Mouse (Mus musculus): ENCODE data around the gene Bloc1s1. TPM values are rescaled to one million over a fixed set of nuclear protein-coding genes. Genes with fewer than 3 reads are reported as not detected.

Bloc1s1 gene
- polyA plus RNA-seq, 1 experiment from 2014 or later = 218 TPM

DNA sequence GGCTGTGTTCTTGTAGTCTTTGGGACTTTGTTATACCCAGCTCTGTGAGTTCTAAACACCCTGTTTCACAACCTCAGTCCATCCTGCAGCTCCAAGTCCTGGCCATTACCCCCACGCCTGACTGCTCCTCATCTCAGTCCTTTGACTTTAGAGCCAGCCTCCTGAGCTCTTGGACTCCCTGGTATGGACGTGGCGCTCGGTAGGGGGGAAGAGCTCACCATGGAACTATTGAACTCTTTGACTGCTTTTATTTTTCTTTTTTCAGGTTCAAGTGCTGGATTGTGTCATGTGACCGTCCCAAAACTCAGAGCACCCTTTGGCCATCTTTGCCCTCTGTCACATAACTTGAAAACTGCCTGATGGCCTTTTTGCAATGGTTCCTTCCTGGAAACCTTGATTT, 41.8 kb downstream of the Bloc1s1 start:
- Histone ChIP-seq H3K4me2 (ENCODE audit: low read length) (no peak overlapping the region), H3K27me3 (replicated peaks; ENCODE audit: control insufficient read depth, insufficient read depth, low read length) (no peaks in the 10 kb centered on the region), H3K4me3 (ENCODE audit: low read depth, low read length) (no peak overlapping the region), H3K4me1 (replicated peaks; ENCODE audit: control insufficient read depth, insufficient read depth, low read length) (no peaks in the 10 kb centered on the region), H3K9ac (ENCODE audit: low read length) (no peak overlapping the region), H3K9me3 (ENCODE audit: control insufficient read depth, low read length) (no peaks in the 10 kb centered on the region), H3K36me3 (ENCODE audit: control insufficient read depth, insufficient read depth, low read length) (peaks cover 44% of the 10 kb centered on the region), H3K27ac (ENCODE audit: low read depth) (no peak overlapping the region)
- no peak for DNase-seq (ENCODE audit: low spot score)
- WGBS = 91% methylated on average over 5 of the region's 5 CpGs
- no peak for ATAC-seq (replicated peaks; ENCODE audit: low FRiP score, low TSS enrichment, low read depth)

DNA sequence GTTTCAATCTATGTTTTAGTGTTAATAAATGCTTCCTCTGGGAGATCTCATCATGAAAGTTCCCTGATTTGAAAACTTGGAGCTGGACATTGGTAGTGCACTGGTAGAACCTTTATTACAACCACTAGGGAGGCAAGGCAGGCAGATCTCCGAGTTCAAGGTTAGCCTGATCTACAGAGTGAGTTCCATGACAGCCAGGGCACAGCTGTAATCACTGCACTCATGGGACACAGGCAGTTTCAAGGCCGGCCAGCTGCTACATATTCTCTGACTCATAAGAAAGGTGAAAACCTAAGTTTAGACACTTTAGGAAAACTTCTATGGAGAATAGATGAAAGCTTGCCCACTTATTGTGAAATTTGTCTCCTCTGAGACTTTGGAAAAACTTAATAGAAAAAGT, 45.0 kb downstream of the Bloc1s1 start:
- no peak overlapping the region for H3K4me3 ChIP-seq (ENCODE audit: low read depth, low read length)
- H3K9ac ChIP-seq (ENCODE audit: low read length) = no peak overlapping the region
- no peaks in the 10 kb centered on the region for H3K27me3 ChIP-seq (replicated peaks; ENCODE audit: control insufficient read depth, insufficient read depth, low read length)
- DNase-seq (ENCODE audit: low spot score) (no peak), ATAC-seq (replicated peaks; ENCODE audit: low FRiP score, low TSS enrichment, low read depth) (no peak)
- H3K4me1 ChIP-seq (replicated peaks; ENCODE audit: control insufficient read depth, insufficient read depth, low read length) = no peaks in the 10 kb centered on the region
- H3K4me2 ChIP-seq (ENCODE audit: low read length) = no peak overlapping the region
- WGBS = 90% methylated on average over 2 of the region's 2 CpGs
- no peak overlapping the region for H3K27ac ChIP-seq (ENCODE audit: low read depth)
- H3K9me3 ChIP-seq (ENCODE audit: control insufficient read depth, low read length) = no peaks in the 10 kb centered on the region
- peaks cover 41% of the 10 kb centered on the region for H3K36me3 ChIP-seq (ENCODE audit: control insufficient read depth, insufficient read depth, low read length)

DNA sequence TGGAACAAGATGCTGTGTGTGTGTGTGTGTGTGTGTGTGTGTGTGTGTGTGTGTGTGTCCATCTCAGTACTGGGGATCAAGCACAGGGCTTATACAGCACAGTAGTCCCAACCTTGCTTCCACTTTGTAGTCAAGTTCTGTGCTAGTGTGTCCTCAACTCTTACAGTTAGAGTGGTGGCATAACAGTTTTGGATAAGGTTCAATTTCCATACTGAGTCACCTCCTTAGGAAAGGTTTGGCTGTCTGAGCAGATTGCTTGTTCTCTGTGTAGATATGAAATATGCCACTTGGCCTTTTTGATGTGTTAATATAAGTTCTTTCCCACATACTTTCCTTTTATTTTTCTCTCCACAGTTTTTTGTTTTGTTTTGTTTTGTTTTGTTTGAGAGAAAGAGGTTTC, 45.5 kb downstream of the Bloc1s1 start:
- Histone ChIP-seq H3K27ac (ENCODE audit: low read depth) (no peak overlapping the region), H3K9me3 (ENCODE audit: control insufficient read depth, low read length) (no peaks in the 10 kb centered on the region), H3K4me2 (ENCODE audit: low read length) (no peak overlapping the region), H3K4me1 (replicated peaks; ENCODE audit: control insufficient read depth, insufficient read depth, low read length) (no peaks in the 10 kb centered on the region), H3K27me3 (replicated peaks; ENCODE audit: control insufficient read depth, insufficient read depth, low read length) (no peaks in the 10 kb centered on the region), H3K36me3 (ENCODE audit: control insufficient read depth, insufficient read depth, low read length) (peaks cover 47% of the 10 kb centered on the region), H3K4me3 (ENCODE audit: low read depth, low read length) (no peak overlapping the region), H3K9ac (ENCODE audit: low read length) (no peak overlapping the region)
- DNase-seq (ENCODE audit: low spot score) = no peak
- ATAC-seq (replicated peaks; ENCODE audit: low FRiP score, low TSS enrichment, low read depth) = no peak; the same call in 1 of the 2 replicates

DNA sequence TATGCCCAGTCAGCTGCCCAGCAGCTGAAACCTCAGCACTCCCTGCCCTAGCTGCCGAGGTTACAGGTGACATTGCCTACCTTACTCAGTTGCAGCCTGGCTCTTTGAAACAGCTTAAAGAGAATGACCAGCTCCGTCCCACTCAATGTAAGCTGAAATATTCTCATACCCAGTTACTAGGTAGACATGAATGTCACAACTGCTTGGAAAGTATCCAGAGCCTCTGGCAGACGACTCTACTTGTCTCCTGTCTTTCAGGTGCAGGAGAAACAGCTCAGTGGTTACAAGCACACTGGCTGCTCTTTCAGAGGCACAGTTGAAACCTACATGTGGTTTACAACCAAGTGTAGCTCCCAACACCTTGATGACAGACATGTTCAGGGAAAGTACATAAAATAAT, 53.5 kb downstream of the Bloc1s1 start:
- Histone ChIP-seq H3K4me1 (replicated peaks; ENCODE audit: control insufficient read depth, insufficient read depth, low read length) (no peaks in the 10 kb centered on the region), H3K9me3 (ENCODE audit: control insufficient read depth, low read length) (no peaks in the 10 kb centered on the region), H3K4me3 (ENCODE audit: low read depth, low read length) (no peak overlapping the region), H3K27me3 (replicated peaks; ENCODE audit: control insufficient read depth, insufficient read depth, low read length) (no peaks in the 10 kb centered on the region), H3K9ac (ENCODE audit: low read length) (no peak overlapping the region), H3K4me2 (ENCODE audit: low read length) (no peak overlapping the region), H3K36me3 (ENCODE audit: control insufficient read depth, insufficient read depth, low read length) (peaks cover 77% of the 10 kb centered on the region), H3K27ac (ENCODE audit: low read depth) (no peak overlapping the region)
- no peak for ATAC-seq (replicated peaks; ENCODE audit: low FRiP score, low TSS enrichment, low read depth)
- 88% methylated on average over 3 of the region's 3 CpGs for WGBS
- DNase-seq (ENCODE audit: low spot score) = no peak

Other genes with a start within 250 kb of the Bloc1s1 start
- gene Suox, start 250.0 kb downstream of the Bloc1s1 start, polyA plus RNA-seq (2014; fragmentation: Nextera tagmentation; extraction: Ambion mirVana) = 9.8 and 12.7 TPM in 2 replicates
- gene Rab5b, start 227.8 kb downstream of the Bloc1s1 start, polyA plus RNA-seq (2014; fragmentation: Nextera tagmentation; extraction: Ambion mirVana) = 59.4 and 64.4 TPM in 2 replicates
- 1.2 TPM in 2 replicates for gene Pmel, start 219.8 kb downstream of the Bloc1s1 start, polyA plus RNA-seq (2014; fragmentation: Nextera tagmentation; extraction: Ambion mirVana)
- 89.0 and 93.2 TPM in 2 replicates for gene Cdk2, start 219.0 kb downstream of the Bloc1s1 start, polyA plus RNA-seq (2014; fragmentation: Nextera tagmentation; extraction: Ambion mirVana)
- gene Dgka, start 179.2 kb downstream of the Bloc1s1 start, polyA plus RNA-seq (2014; fragmentation: Nextera tagmentation; extraction: Ambion mirVana) = 5.9 and 7.7 TPM in 2 replicates
- gene Pym1, start 176.1 kb downstream of the Bloc1s1 start, polyA plus RNA-seq (2014; fragmentation: Nextera tagmentation; extraction: Ambion mirVana) = 34.2 and 38.5 TPM in 2 replicates
- 0.43 and 0.72 TPM in 2 replicates for gene Mmp19, start 133.1 kb downstream of the Bloc1s1 start, polyA plus RNA-seq (2014; fragmentation: Nextera tagmentation; extraction: Ambion mirVana)
- gene Dnajc14, start 120.0 kb downstream of the Bloc1s1 start, polyA plus RNA-seq (2014; fragmentation: Nextera tagmentation; extraction: Ambion mirVana) = 35.5 and 37.7 TPM in 2 replicates
- 13.2 and 16.4 TPM in 2 replicates for gene Tmem198b, start 119.7 kb downstream of the Bloc1s1 start, polyA plus RNA-seq (2014; fragmentation: Nextera tagmentation; extraction: Ambion mirVana)
- gene Sarnp, start 106.7 kb downstream of the Bloc1s1 start, polyA plus RNA-seq (2014; fragmentation: Nextera tagmentation; extraction: Ambion mirVana) = 189 and 203 TPM in 2 replicates
- gene Ormdl2, start 102.4 kb downstream of the Bloc1s1 start, polyA plus RNA-seq (2014; fragmentation: Nextera tagmentation; extraction: Ambion mirVana) = 86.0 and 88.0 TPM in 2 replicates
- 4.5 and 5.3 TPM in 2 replicates for gene Gdf11, start 32.3 kb downstream of the Bloc1s1 start, polyA plus RNA-seq (2014; fragmentation: Nextera tagmentation; extraction: Ambion mirVana)
- 558 and 572 TPM in 2 replicates for gene Cd63, start 23.0 kb downstream of the Bloc1s1 start, polyA plus RNA-seq (2014; fragmentation: Nextera tagmentation; extraction: Ambion mirVana)
- 8.9 and 11.5 TPM in 2 replicates for gene Rdh5, start 1.1 kb downstream of the Bloc1s1 start, polyA plus RNA-seq (2014; fragmentation: Nextera tagmentation; extraction: Ambion mirVana)
- 2.1 and 2.3 TPM in 2 replicates for gene Itga7, start 9.8 kb upstream of the Bloc1s1 start, polyA plus RNA-seq (2014; fragmentation: Nextera tagmentation; extraction: Ambion mirVana)
- gene Mettl7b, start 37.0 kb upstream of the Bloc1s1 start, polyA plus RNA-seq (2014; fragmentation: Nextera tagmentation; extraction: Ambion mirVana) = 1.2 and 2.4 TPM in 2 replicates
- gene Olfr9, start 65.4 kb upstream of the Bloc1s1 start, polyA plus RNA-seq (2014; fragmentation: Nextera tagmentation; extraction: Ambion mirVana) = not detected in 2 replicates
- not detected in 2 replicates for gene Olfr763, start 86.8 kb upstream of the Bloc1s1 start, polyA plus RNA-seq (2014; fragmentation: Nextera tagmentation; extraction: Ambion mirVana)
- gene Olfr764-ps1, start 115.9 kb upstream of the Bloc1s1 start, polyA plus RNA-seq (2014; fragmentation: Nextera tagmentation; extraction: Ambion mirVana) = not detected in 2 replicates
- gene Olfr765, start 126.0 kb upstream of the Bloc1s1 start, polyA plus RNA-seq (2014; fragmentation: Nextera tagmentation; extraction: Ambion mirVana) = not detected in 2 replicates
- gene Olfr766-ps1, start 144.9 kb upstream of the Bloc1s1 start, polyA plus RNA-seq (2014; fragmentation: Nextera tagmentation; extraction: Ambion mirVana) = not detected in 2 replicates
- gene Olfr767, start 158.9 kb upstream of the Bloc1s1 start, polyA plus RNA-seq (2014; fragmentation: Nextera tagmentation; extraction: Ambion mirVana) = not detected in 2 replicates
- gene Olfr768, start 175.3 kb upstream of the Bloc1s1 start, polyA plus RNA-seq (2014; fragmentation: Nextera tagmentation; extraction: Ambion mirVana) = not detected in 2 replicates
- not detected in 2 replicates for gene Olfr769, start 193.8 kb upstream of the Bloc1s1 start, polyA plus RNA-seq (2014; fragmentation: Nextera tagmentation; extraction: Ambion mirVana)
- gene Olfr770, start 215.0 kb upstream of the Bloc1s1 start, polyA plus RNA-seq (2014; fragmentation: Nextera tagmentation; extraction: Ambion mirVana) = not detected in 2 replicates
- gene Olfr771, start 240.7 kb upstream of the Bloc1s1 start, polyA plus RNA-seq (2014; fragmentation: Nextera tagmentation; extraction: Ambion mirVana) = not detected in 2 replicates

Data from intestine, embryonic 14.5 days (tissue).